Mouse (Mus musculus) heart, postnatal 25 days (tissue): ENCODE measurements around the gene Fndc9. TPM values are rescaled to one million over a fixed set of nuclear protein-coding genes. Genes with fewer than 3 reads are reported as not detected.

Experiments used
- DNase-seq: peaks from one replicate; pipeline ENCODE4 v3.0.0; 2022; ENCODE audit warnings: low spot score
- intact Hi-C: fragments of 180-260 bp; cut with DNase I; formaldehyde crosslinking; loops from one replicate; pipeline ENCODE4 v1.15.1; 2025
- total RNA-seq, 2 experiments: library from RNA; stranded (reverse); gene quantifications; 2 replicates each; pipeline ENCODE4 v1.2.3; 2021

The Fndc9 gene
- total RNA-seq, 2 experiments from 2014 or later, result not detected

GRCm38 (mm10) chr11:46225345-46225744 is 10.0 kb upstream of the Fndc9 start:
- DNase-seq, result no peak
- intact Hi-C loops, result no loop called here

GRCm38 (mm10) chr11:46230184-46230583 is 5.1 kb upstream of the Fndc9 start:
- intact Hi-C loops, result no loop called here
- no peak for DNase-seq

GRCm38 (mm10) chr11:46232803-46233202 is 2.5 kb upstream of the Fndc9 start:
- no peak for DNase-seq
- intact Hi-C loops, result no loop called here

GRCm38 (mm10) chr11:46233966-46234365 is 1.4 kb upstream of the Fndc9 start:
- intact Hi-C loops, result no loop called here
- DNase-seq, result no peak

- intact Hi-C loops, result no loop called here
- DNase-seq, result no peak
Observed at GRCm38 (mm10) chr11:46236976-46237375, 1.6 kb downstream of the Fndc9 start.

GRCm38 (mm10) chr11:46241150-46241673 is 5.9 kb downstream of the Fndc9 start:
- intact Hi-C loops, result no loop called here
- DNase-seq, result no peak

GRCm38 (mm10) chr11:46241985-46242384 is 6.7 kb downstream of the Fndc9 start:
- intact Hi-C loops, result no loop called here
- DNase-seq, result no peak

- intact Hi-C loops, result no loop called here
- DNase-seq, result no peak
Observed at GRCm38 (mm10) chr11:46244731-46245604, 9.6 kb downstream of the Fndc9 start.

GRCm38 (mm10) chr11:46245926-46246325 is 10.6 kb downstream of the Fndc9 start:
- intact Hi-C loops, result no loop called here
- DNase-seq, result no peak

GRCm38 (mm10) chr11:46246393-46246792 is 11.1 kb downstream of the Fndc9 start:
- intact Hi-C loops, result no loop called here

GRCm38 (mm10) chr11:46248352-46248751 is 13.0 kb downstream of the Fndc9 start:
- intact Hi-C loops, result no loop called here
- no peak for DNase-seq

More at GRCm38 (mm10) chr11:46246393-46246792, 11.1 kb downstream of the Fndc9 start:
- DNase-seq, result no peak

- DNase-seq, result no peak
- intact Hi-C loops, result no loop called here
Observed at GRCm38 (mm10) chr11:46251994-46252393, 16.7 kb downstream of the Fndc9 start.

GRCm38 (mm10) chr11:46255291-46255690 is 20.0 kb downstream of the Fndc9 start:
- intact Hi-C loops, result no loop called here
- DNase-seq, result no peak

- DNase-seq, result no peak
- intact Hi-C loops, result no loop called here
Observed at GRCm38 (mm10) chr11:46258207-46258606, 22.9 kb downstream of the Fndc9 start.

GRCm38 (mm10) chr11:46258749-46259148 is 23.4 kb downstream of the Fndc9 start:
- intact Hi-C loops, result no loop called here
- DNase-seq, result no peak

GRCm38 (mm10) chr11:46262854-46263253 is 27.5 kb downstream of the Fndc9 start:
- intact Hi-C loops, result no loop called here
- DNase-seq, result no peak

GRCm38 (mm10) chr11:46263291-46263690 is 28.0 kb downstream of the Fndc9 start:
- intact Hi-C loops, result no loop called here
- no peak for DNase-seq

GRCm38 (mm10) chr11:46264584-46264983 is 29.3 kb downstream of the Fndc9 start:
- intact Hi-C loops, result no loop called here

GRCm38 (mm10) chr11:46265031-46265786 is 29.9 kb downstream of the Fndc9 start:
- intact Hi-C loops, result no loop called here

More at GRCm38 (mm10) chr11:46264584-46264983, 29.3 kb downstream of the Fndc9 start:
- no peak for DNase-seq

GRCm38 (mm10) chr11:46268991-46269390 is 33.7 kb downstream of the Fndc9 start:
- DNase-seq, result no peak
- intact Hi-C loops, result loop anchor here (2.0 kb wide), 1 partner anchor 162 kb away; no protein-coding TSS in a partner anchor

More at GRCm38 (mm10) chr11:46265031-46265786, 29.9 kb downstream of the Fndc9 start:
- DNase-seq, result no peak
